Mouse (Mus musculus) neural tube, embryonic 13.5 days (tissue): ENCODE results near the gene Tbc1d4. TPM values are rescaled to one million over a fixed set of nuclear protein-coding genes. Genes with fewer than 3 reads are reported as not detected.

ENCODE experiments used
- ATAC-seq: fragments of 200-750 bp; cut with Nextera tagmentation; 2 replicates; pipeline ENCODE4 v1.8.0; 2017; ENCODE audit warnings: low read depth, mild to moderate bottlenecking, moderate TSS enrichment, moderate library complexity
- H3K27ac ChIP-seq: fragments of 300-500 bp; sonication (generic); replicated peaks from 2 replicates; pipeline ENCODE4 v1.5.1; 2015; ENCODE audit warnings: moderate library complexity, mild to moderate bottlenecking, inconsistent platforms
- H3K27me3 ChIP-seq: fragments of 300-500 bp; sonication (generic); 2 replicates; pipeline ENCODE4 v1.6.1; 2015; ENCODE audit warnings: mild to moderate bottlenecking, inconsistent platforms
- H3K36me3 ChIP-seq: fragments of 300-500 bp; sonication (generic); 2 replicates; pipeline ENCODE4 v1.6.1; 2015; ENCODE audit warnings: mild to moderate bottlenecking, inconsistent platforms
- H3K4me1 ChIP-seq: fragments of 300-500 bp; sonication (generic); replicated peaks from 2 replicates; pipeline ENCODE4 v1.6.1; 2015; ENCODE audit warnings: inconsistent platforms
- H3K4me2 ChIP-seq: fragments of 300-500 bp; sonication (generic); 2 replicates; pipeline ENCODE4 v1.6.1; 2015; ENCODE audit warnings: inconsistent platforms, mild to moderate bottlenecking, moderate library complexity
- H3K4me3 ChIP-seq: fragments of 300-500 bp; sonication (generic); 2 replicates; pipeline ENCODE4 v1.5.1; 2015; ENCODE audit warnings: mild to moderate bottlenecking, inconsistent platforms
- H3K9ac ChIP-seq: fragments of 300-500 bp; sonication (generic); 2 replicates; pipeline ENCODE4 v1.6.1; 2015; ENCODE audit warnings: moderate library complexity, mild to moderate bottlenecking, inconsistent platforms
- H3K9me3 ChIP-seq: fragments of 300-500 bp; sonication (generic); 2 replicates; pipeline ENCODE4 v1.6.1; 2016; ENCODE audit warnings: inconsistent platforms
- WGBS: fragments of 180-500 bp; shearing (Covaris S2); methylation state at CpG from one replicate; pipeline ENCODE4 v1.1.7; 2015; 5-methylcytosine and 5-hydroxymethylcytosine counted together
- polyA plus RNA-seq: library from polyadenylated mRNA; unstranded; fragments of >200 nt; fragmentation: Nextera tagmentation; extraction: Ambion mirVana; gene quantifications from 2 replicates; pipeline ENCODE4 v1.2.1, GENCODE M21; 2015

Tbc1d4 gene
- polyA plus RNA-seq, 1 experiment from 2014 or later: 5.4 TPM

GRCm38 (mm10) chr14:101437925-101438324 is 171.1 kb downstream of the Tbc1d4 start:
- H3K27ac ChIP-seq: no peak overlapping the region
- H3K4me1 ChIP-seq: no peaks in the 10 kb centered on the region
- no peak for ATAC-seq
- H3K27me3 ChIP-seq: no peaks in the 10 kb centered on the region
- 94% methylated on average over 3 of the region's 3 CpGs for WGBS
- H3K9ac ChIP-seq: no peak overlapping the region
- H3K4me3 ChIP-seq: no peak overlapping the region
- H3K9me3 ChIP-seq: no peaks in the 10 kb centered on the region
- H3K36me3 ChIP-seq: no peaks in the 10 kb centered on the region
- no peak overlapping the region for H3K4me2 ChIP-seq

- Histone ChIP-seq H3K4me2 (no peak overlapping the region), H3K9ac (no peak overlapping the region), H3K4me3 (no peak overlapping the region), H3K4me1 (no peaks in the 10 kb centered on the region), H3K36me3 (no peaks in the 10 kb centered on the region), H3K27ac (no peak overlapping the region), H3K27me3 (no peaks in the 10 kb centered on the region), H3K9me3 (no peaks in the 10 kb centered on the region)
- peak; percentile 36; the same call in 1 of the 2 replicates for ATAC-seq
- WGBS: 68% methylated on average over 5 of the region's 5 CpGs
Observed at GRCm38 (mm10) chr14:101430536-101430935, 178.5 kb downstream of the Tbc1d4 start.

DNA sequence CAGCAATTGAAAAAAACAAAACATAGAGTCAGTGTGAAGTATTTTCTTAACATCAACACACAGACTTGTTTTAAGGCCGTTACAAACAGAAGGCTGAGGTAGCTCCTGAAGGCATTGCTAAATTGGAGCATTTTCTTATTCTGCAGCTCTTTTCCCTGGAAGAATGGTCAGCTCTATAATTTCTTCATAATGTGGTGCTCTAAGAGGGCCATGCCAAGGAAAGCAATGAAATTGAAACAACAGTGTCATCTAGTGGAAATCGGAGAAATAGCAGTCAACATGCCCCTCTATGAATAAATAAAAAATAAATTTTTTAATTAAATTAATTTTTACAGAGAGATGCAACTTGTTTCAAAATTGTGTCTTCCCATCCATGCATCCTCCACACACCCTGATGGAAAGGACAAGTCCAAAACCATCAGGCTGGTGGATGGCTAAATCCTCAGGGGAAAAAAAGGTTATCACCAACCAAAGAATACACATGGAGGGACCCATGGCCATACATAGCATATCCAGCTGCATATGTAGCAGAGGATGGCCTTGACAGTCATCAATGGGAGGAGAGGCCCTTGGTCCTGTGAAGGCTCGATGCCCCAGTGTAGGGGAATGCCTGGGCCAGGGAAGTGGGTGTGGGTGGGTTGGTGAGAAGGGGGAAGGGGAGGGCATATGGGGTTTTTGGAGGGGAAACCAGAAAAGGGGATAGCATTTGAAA is 180.0 kb downstream of the Tbc1d4 start:
- no peaks in the 10 kb centered on the region for H3K36me3 ChIP-seq
- H3K27me3 ChIP-seq: no peaks in the 10 kb centered on the region
- no peaks in the 10 kb centered on the region for H3K4me1 ChIP-seq
- no peak overlapping the region for H3K4me2 ChIP-seq
- H3K9ac ChIP-seq: no peak overlapping the region
- no peak overlapping the region for H3K4me3 ChIP-seq
- no peaks in the 10 kb centered on the region for H3K9me3 ChIP-seq
- peak; percentile 61 for ATAC-seq
- H3K27ac ChIP-seq: no peak overlapping the region
- 49% methylated on average over 3 of the region's 3 CpGs for WGBS

- 63% methylated on average over 2 of the region's 2 CpGs for WGBS
- Histone ChIP-seq H3K4me3 (no peak overlapping the region), H3K9me3 (no peaks in the 10 kb centered on the region), H3K36me3 (no peaks in the 10 kb centered on the region), H3K4me2 (no peak overlapping the region), H3K9ac (no peak overlapping the region), H3K4me1 (no peaks in the 10 kb centered on the region), H3K27ac (no peak overlapping the region), H3K27me3 (no peaks in the 10 kb centered on the region)
- no peak for ATAC-seq
Observed at GRCm38 (mm10) chr14:101417679-101418078, 191.3 kb downstream of the Tbc1d4 start.

Other genes starting within 250 kb of the Tbc1d4 start
- 106 and 111 TPM in 2 replicates for gene Commd6, start 31.5 kb upstream of the Tbc1d4 start, polyA plus RNA-seq
- 231 and 239 TPM in 2 replicates for gene Uchl3, start 44.8 kb upstream of the Tbc1d4 start, polyA plus RNA-seq
- not detected in 2 replicates for gene Gm9922, start 120.6 kb upstream of the Tbc1d4 start, polyA plus RNA-seq
- gene Lmo7, start 120.8 kb upstream of the Tbc1d4 start, polyA plus RNA-seq: 0.98 and 1.8 TPM in 2 replicates